In genomic region chr8:80878146-80878545, GRCm38 (mm10) we compare ENCODE assay signal across 8 mouse cellular contexts. TPM values are rescaled to one million over a fixed set of nuclear protein-coding genes. Genes with fewer than 3 reads are reported as not detected.
DNase-seq lines count a peak whose midpoint lies in the region; ATAC-seq and TF ChIP-seq lines count a peak whose summit lies in the region.

No protein-coding gene starts in this region.

- H3K27ac ChIP-seq in heart, postnatal 0 days (ENCODE audit: low read depth) = no peak overlapping the region
- no peak overlapping the region for H3K27ac ChIP-seq in embryonic facial prominence, embryonic 13.5 days
- no peak overlapping the region for H3K27ac ChIP-seq in hindbrain, embryonic 16.5 days (ENCODE audit: low read depth, low read length)
- H3K27ac ChIP-seq in midbrain, embryonic 13.5 days = no peak overlapping the region

- DNase-seq in heart, postnatal 0 days (ENCODE audit: low spot score) = no peak
- no peak for DNase-seq in heart, postnatal 10 days
- no peak for DNase-seq in urinary bladder, postnatal 4 days (ENCODE audit: low spot score in 2 of 2)
- no peak for DNase-seq in right cerebral cortex, postnatal 4 days

- peak overlapping the region; percentile 97 for H3K4me3 ChIP-seq in heart, postnatal 0 days (ENCODE audit: low read depth, low read length)
- H3K4me3 ChIP-seq in embryonic facial prominence, embryonic 13.5 days = peak overlapping the region; percentile 72
- H3K4me3 ChIP-seq in hindbrain, embryonic 16.5 days (ENCODE audit: low read length) = peak overlapping the region; percentile 79
- peak overlapping the region; percentile 82 for H3K4me3 ChIP-seq in midbrain, embryonic 13.5 days (replicated peaks)

- H3K4me2 ChIP-seq in heart, postnatal 0 days (ENCODE audit: low read depth, low read length) = peak overlapping the region; percentile 66
- H3K4me2 ChIP-seq in embryonic facial prominence, embryonic 13.5 days = peak overlapping the region; percentile 70
- peak overlapping the region; percentile 81 for H3K4me2 ChIP-seq in hindbrain, embryonic 16.5 days (ENCODE audit: low read length)
- H3K4me2 ChIP-seq in midbrain, embryonic 13.5 days (replicated peaks) = peak overlapping the region; percentile 78

- peak overlapping the region; percentile 92 for H3K9ac ChIP-seq in heart, postnatal 0 days (replicated peaks; ENCODE audit: low read depth, low read length)
- H3K9ac ChIP-seq in embryonic facial prominence, embryonic 13.5 days = peak overlapping the region; percentile 88
- H3K9ac ChIP-seq in hindbrain, embryonic 16.5 days (ENCODE audit: low read depth, low read length) = peak overlapping the region; percentile 83
- H3K9ac ChIP-seq in midbrain, embryonic 13.5 days (replicated peaks) = peak overlapping the region; percentile 80; the same call in 1 of the 2 replicates

- H3K36me3 ChIP-seq in heart, postnatal 0 days (replicated peaks; ENCODE audit: control insufficient read depth, insufficient read depth, low read length) = no peaks in the 10 kb centered on the region
- no peaks in the 10 kb centered on the region for H3K36me3 ChIP-seq in embryonic facial prominence, embryonic 13.5 days
- no peaks in the 10 kb centered on the region for H3K36me3 ChIP-seq in hindbrain, embryonic 16.5 days (ENCODE audit: control insufficient read depth, insufficient read depth, low read length)
- no peaks in the 10 kb centered on the region for H3K36me3 ChIP-seq in midbrain, embryonic 13.5 days

- intact Hi-C loops in heart, postnatal 10 days (cut with DNase I) = loop anchor here (1.0 to 5.0 kb wide), 5 partner anchors 36 to 126 kb away; no protein-coding TSS in a partner anchor

- TF ChIP-seq CTCF in heart, postnatal 0 days (IDR thresholded peaks at IDR 0.05; ENCODE audit: low read depth) = no peak

- WGBS in heart, postnatal 0 days = 19% methylated on average over 9 of the region's 9 CpGs
- 29% methylated on average over 9 of the region's 9 CpGs for WGBS in embryonic facial prominence, embryonic 13.5 days
- WGBS in hindbrain, embryonic 16.5 days = 36% methylated on average over 9 of the region's 9 CpGs
- WGBS in midbrain, embryonic 13.5 days = 52% methylated on average over 9 of the region's 9 CpGs

- ATAC-seq in heart, postnatal 0 days (ENCODE audit: insufficient read depth, low read depth) = no peak
- ATAC-seq in embryonic facial prominence, embryonic 13.5 days (ENCODE audit: insufficient number of reproducible peaks, insufficient read depth, low FRiP score, low TSS enrichment, low read depth) = no peak
- ATAC-seq in hindbrain, embryonic 16.5 days = no peak
- no peak for ATAC-seq in midbrain, embryonic 13.5 days
- no peak for ATAC-seq in erythroid progenitor cell, adult 5-6 weeks (replicated peaks; ENCODE audit: low FRiP score, poor library complexity, severe bottlenecking)

- no peak for TF ChIP-seq EP300 in heart, postnatal 0 days (IDR thresholded peaks at IDR 0.05; ENCODE audit: low read depth)

- no peaks in the 10 kb centered on the region for H3K9me3 ChIP-seq in heart, postnatal 0 days (replicated peaks; ENCODE audit: control insufficient read depth, low read length)
- no peaks in the 10 kb centered on the region for H3K9me3 ChIP-seq in embryonic facial prominence, embryonic 13.5 days
- no peaks in the 10 kb centered on the region for H3K9me3 ChIP-seq in hindbrain, embryonic 16.5 days (ENCODE audit: control insufficient read depth, low read length)
- no peaks in the 10 kb centered on the region for H3K9me3 ChIP-seq in midbrain, embryonic 13.5 days

- no peaks in the 10 kb centered on the region for H3K27me3 ChIP-seq in heart, postnatal 0 days (ENCODE audit: control insufficient read depth, insufficient read depth, low read length)
- H3K27me3 ChIP-seq in embryonic facial prominence, embryonic 13.5 days = no peaks in the 10 kb centered on the region
- no peaks in the 10 kb centered on the region; the same call in 1 of the 2 replicates for H3K27me3 ChIP-seq in hindbrain, embryonic 16.5 days (replicated peaks; ENCODE audit: control insufficient read depth, insufficient read depth, low read length)
- H3K27me3 ChIP-seq in midbrain, embryonic 13.5 days = no peaks in the 10 kb centered on the region

- H3K4me1 ChIP-seq in heart, postnatal 0 days (ENCODE audit: control insufficient read depth, insufficient read depth) = peaks cover 15% of the 10 kb centered on the region
- peaks cover 26% of the 10 kb centered on the region for H3K4me1 ChIP-seq in embryonic facial prominence, embryonic 13.5 days
- H3K4me1 ChIP-seq in hindbrain, embryonic 16.5 days (ENCODE audit: control insufficient read depth, insufficient read depth, low read depth, low read length) = peaks cover 20% of the 10 kb centered on the region
- H3K4me1 ChIP-seq in midbrain, embryonic 13.5 days (replicated peaks) = peaks cover 31% of the 10 kb centered on the region

RNA-seq across cellular contexts. Expression of gene Gab1, which starts 2.2 kb away (rescaled TPM):
- total RNA-seq in heart, postnatal 0 days (2014; rRNA removed; ENCODE audit: low replicate concordance) = 54.0 and 54.9 TPM in 2 replicates
- polyA plus RNA-seq in heart, postnatal 0 days (2015; fragmentation: Nextera tagmentation; extraction: Ambion mirVana) = 18.8 and 19.1 TPM in 2 replicates
- total RNA-seq in heart, postnatal 10 days (2021) = 10 to 100 TPM; 41.2 to 51.1 TPM
- 22.2 and 22.7 TPM in 2 replicates for polyA plus RNA-seq in embryonic facial prominence, embryonic 13.5 days (2015; fragmentation: Nextera tagmentation; extraction: Ambion mirVana)
- 9.3 and 13.1 TPM in 2 replicates for polyA plus RNA-seq in hindbrain, embryonic 16.5 days (2015; fragmentation: Nextera tagmentation; extraction: Ambion mirVana)
- 6.8 and 8.7 TPM in 2 replicates for polyA plus RNA-seq in midbrain, embryonic 13.5 days (2015; fragmentation: Nextera tagmentation; extraction: Ambion mirVana)
- total RNA-seq in erythroid progenitor cell, adult 5-6 weeks (2015; ENCODE audit: low replicate concordance) = 19.3 and 25.2 TPM in 2 replicates
- 5.8 and 13.2 TPM in 2 replicates for total RNA-seq in erythroid progenitor cell, adult 5-6 weeks (2017; ENCODE audit: low replicate concordance)
